Mouse (Mus musculus) megakaryocyte, embryonic 14.5 days (primary cell): ENCODE data around the gene Bdp1. TPM values are rescaled to one million over a fixed set of nuclear protein-coding genes. Genes with fewer than 3 reads are reported as not detected.
A peak's percentile ranks its signal among the peaks of the same experiment; 100 is the strongest.

Experiments
- H3K27me3 ChIP-seq: replicated peaks from 2 replicates; pipeline ENCODE3; 2012; ENCODE audit warnings: inconsistent platforms
- H3K36me3 ChIP-seq: replicated peaks from 2 replicates; pipeline ENCODE3; 2012; ENCODE audit warnings: low read length, inconsistent platforms, mixed read lengths
- H3K4me1 ChIP-seq: 2 replicates; pipeline ENCODE4 v1.6.1; 2012; ENCODE audit warnings: inconsistent platforms
- H3K4me3 ChIP-seq: replicated peaks from 2 replicates; pipeline ENCODE3; 2012; ENCODE audit warnings: moderate library complexity, mild to moderate bottlenecking, inconsistent platforms
- H3K9me3 ChIP-seq: 2 replicates; pipeline ENCODE4 v1.6.1; 2012; ENCODE audit warnings: inconsistent platforms
- FLI1 ChIP-seq: IDR thresholded peaks from 2 replicates; pipeline ENCODE4 v1.6.1; 2012; ENCODE audit warnings: low read length, inconsistent platforms, mixed read lengths
- GATA1 ChIP-seq: IDR thresholded peaks from 3 replicates; pipeline ENCODE4 v1.6.1; 2012; ENCODE audit warnings: mixed read lengths, low read length, inconsistent platforms, borderline replicate concordance
- polyA plus RNA-seq: library from polyadenylated mRNA; stranded (reverse); fragments of >175 nt; gene quantifications from 2 replicates; pipeline ENCODE4 v1.2.3, GENCODE M21; 2012; ENCODE audit warnings: low replicate concordance; ENCODE audit not compliant: insufficient read depth

Gene Bdp1
- 0.67 and 1.8 TPM in 2 replicates for polyA plus RNA-seq

- no peaks in the 10 kb centered on the region for H3K9me3 ChIP-seq
- H3K4me1 ChIP-seq, result peaks cover 50% of the 10 kb centered on the region
- H3K36me3 ChIP-seq, result peaks cover 12% of the 10 kb centered on the region
- no peaks in the 10 kb centered on the region for H3K27me3 ChIP-seq
- H3K4me3 ChIP-seq, result peak within 1 kb of the TSS; percentile 99
- TF ChIP-seq GATA1, result no peak
- 0 out of 2 replicates have a peak, but pooled peaks have one; percentile 27 for TF ChIP-seq FLI1
Observed at GRCm38 (mm10) chr13:100103748-100104254, at the start of gene Bdp1. TSS of gene Bdp1 (minus strand) at chr13:100104070.

- Histone ChIP-seq H3K36me3 (peaks cover 83% of the 10 kb centered on the region), H3K9me3 (no peaks in the 10 kb centered on the region; the same call in 1 of the 2 replicates), H3K4me1 (peaks cover 7% of the 10 kb centered on the region), H3K27me3 (no peaks in the 10 kb centered on the region), H3K4me3 (no peak overlapping the region)
- no peak for TF ChIP-seq FLI1
- no peak for TF ChIP-seq GATA1
Observed at GRCm38 (mm10) chr13:100152659-100153058, 48.8 kb upstream of the Bdp1 start.

GRCm38 (mm10) chr13:100141646-100142314, 37.9 kb upstream of the Bdp1 start:
- Histone ChIP-seq H3K27me3 (no peaks in the 10 kb centered on the region), H3K4me3 (no peak overlapping the region), H3K36me3 (peaks cover 77% of the 10 kb centered on the region), H3K4me1 (peaks cover 7% of the 10 kb centered on the region), H3K9me3 (no peaks in the 10 kb centered on the region)
- TF ChIP-seq FLI1, result no peak
- TF ChIP-seq GATA1, result no peak

GRCm38 (mm10) chr13:100125258-100125643, 21.4 kb upstream of the Bdp1 start:
- H3K36me3 ChIP-seq, result peaks cover 32% of the 10 kb centered on the region
- H3K27me3 ChIP-seq, result no peaks in the 10 kb centered on the region
- H3K4me3 ChIP-seq, result peak overlapping the region; percentile 100
- H3K9me3 ChIP-seq, result no peaks in the 10 kb centered on the region
- peaks cover 19% of the 10 kb centered on the region for H3K4me1 ChIP-seq
- no peak for TF ChIP-seq FLI1
- no peak for TF ChIP-seq GATA1

- TF ChIP-seq GATA1 (no peak), FLI1 (no peak)
- Histone ChIP-seq H3K4me3 (peak within 1 kb of the TSS; percentile 100), H3K4me1 (peaks cover 19% of the 10 kb centered on the region), H3K9me3 (no peaks in the 10 kb centered on the region), H3K27me3 (no peaks in the 10 kb centered on the region), H3K36me3 (peaks cover 29% of the 10 kb centered on the region)
Observed at GRCm38 (mm10) chr13:100124423-100125257, 20.8 kb upstream of the Bdp1 start, which contains the start of gene Smn1. TSS of gene Smn1 (plus strand) at chr13:100124852.

GRCm38 (mm10) chr13:100123970-100124369, 20.1 kb upstream of the Bdp1 start:
- TF ChIP-seq GATA1 (no peak), FLI1 (no peak)
- Histone ChIP-seq H3K4me1 (peaks cover 19% of the 10 kb centered on the region), H3K27me3 (no peaks in the 10 kb centered on the region), H3K4me3 (peak overlapping the region; percentile 100), H3K36me3 (peaks cover 23% of the 10 kb centered on the region), H3K9me3 (no peaks in the 10 kb centered on the region)

GRCm38 (mm10) chr13:100112218-100112972, 8.5 kb upstream of the Bdp1 start:
- H3K36me3 ChIP-seq, result no peaks in the 10 kb centered on the region
- peaks cover 11% of the 10 kb centered on the region; the same call in 1 of the 2 replicates for H3K9me3 ChIP-seq
- no peak overlapping the region for H3K4me3 ChIP-seq
- no peak for TF ChIP-seq FLI1
- no peak for TF ChIP-seq GATA1
- no peaks in the 10 kb centered on the region for H3K27me3 ChIP-seq
- peaks cover 24% of the 10 kb centered on the region for H3K4me1 ChIP-seq

GRCm38 (mm10) chr13:100107652-100108472, 4.0 kb upstream of the Bdp1 start, which contains the start of gene Serf1:
TSS of gene Serf1 (plus strand) at chr13:100108012.
- no peaks in the 10 kb centered on the region for H3K27me3 ChIP-seq
- no peaks in the 10 kb centered on the region for H3K9me3 ChIP-seq
- H3K4me1 ChIP-seq, result peaks cover 32% of the 10 kb centered on the region
- no peaks in the 10 kb centered on the region for H3K36me3 ChIP-seq
- TF ChIP-seq GATA1 (no peak), FLI1 (no peak)
- peak within 1 kb of the TSS; percentile 96 for H3K4me3 ChIP-seq
